23 mouse cellular contexts compared by ENCODE assay signal in the genomic region with DNA sequence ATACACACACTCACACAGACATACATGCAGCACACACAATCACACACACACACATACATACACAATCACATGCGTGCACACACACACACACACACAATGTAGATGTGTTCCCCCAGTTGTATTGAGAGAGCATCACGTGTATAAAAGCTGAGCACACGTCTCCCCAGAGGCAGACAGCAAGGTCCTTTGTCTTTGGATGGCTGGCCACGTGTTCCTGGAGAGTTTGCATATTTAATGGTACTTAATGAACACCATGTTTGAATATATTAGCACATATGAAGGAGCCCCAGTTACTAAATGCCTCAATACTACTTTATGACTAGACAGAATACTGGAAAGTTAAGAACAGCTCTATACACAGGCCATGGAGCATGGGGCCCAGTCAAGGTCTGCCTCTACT. TPM values are rescaled to one million over a fixed set of nuclear protein-coding genes. Genes with fewer than 3 reads are reported as not detected.
A peak's percentile ranks its signal among the peaks of the same experiment; 100 is the strongest.
DNase-seq lines count a peak whose midpoint lies in the region; ATAC-seq and TF ChIP-seq lines count a peak whose summit lies in the region.
"Had no signal": no experiment of that assay in that cellular context is flagged by ENCODE, and none has a peak within 500 bp of the region (broad histone marks: within the 10 kb centered on the region; RNA-seq: fewer than 3 reads in every experiment).

No protein-coding gene starts in this region.

- ATAC-seq in midbrain, embryonic 11.5 days (ENCODE audit: low FRiP score) = no peak
- no peak for ATAC-seq in midbrain, embryonic 14.5 days (ENCODE audit: low FRiP score, low TSS enrichment)
- ATAC-seq in forebrain, embryonic 15.5 days (replicated peaks) = peak; percentile 32; the same call in 1 of the 2 replicates
- ATAC-seq: CD4-positive, CD25-positive, alpha-beta regulatory T cell, adult 4 months; hindbrain, postnatal 0 days; inflammation-experienced regulatory T-cells, adult 6 months; intestine, embryonic 16.5 days had no signal

- no peak overlapping the region for H3K4me2 ChIP-seq in midbrain, embryonic 11.5 days
- H3K4me2 ChIP-seq in midbrain, embryonic 14.5 days (ENCODE audit: low read length) = no peak overlapping the region
- H3K4me2 ChIP-seq in forebrain, embryonic 15.5 days (replicated peaks) = no peak overlapping the region
- H3K4me2 ChIP-seq: heart, embryonic 13.5 days; hindbrain, embryonic 14.5 days had no signal

- TF ChIP-seq CTCF in embryonic fibroblast, embryonic 13.5 days (IDR thresholded peaks at IDR 0.05; ENCODE audit: borderline replicate concordance, insufficient read depth, low read length) = no peak

- no peaks in the 10 kb centered on the region for H3K36me3 ChIP-seq in midbrain, embryonic 11.5 days (ENCODE audit: control insufficient read depth, insufficient read depth, low read length)
- H3K36me3 ChIP-seq in midbrain, embryonic 14.5 days (ENCODE audit: control insufficient read depth, insufficient read depth, low read length) = peaks cover 34% of the 10 kb centered on the region
- H3K36me3 ChIP-seq in forebrain, embryonic 15.5 days = peaks cover 17% of the 10 kb centered on the region
- H3K36me3 ChIP-seq: heart, embryonic 10.5 days; heart, embryonic 13.5 days had no signal

- DNase-seq in midbrain, embryonic 11.5 days (ENCODE audit: low spot score, missing footprints) = peak; percentile 12
- no peak for DNase-seq in midbrain, embryonic 14.5 days
- no peak for DNase-seq in natural killer cell, adult 2 months (ENCODE audit: low spot score in 2 of 2)
- DNase-seq in yolk sac, embryonic 10.5 days (ENCODE audit: low spot score) = no peak
- DNase-seq: adrenal gland, adult 2 months; adrenal gland, postnatal 25 days; cerebellum, adult 18-20 months; cerebellum, adult 9-10 months; cerebellum, postnatal 14 days; gastrocnemius, postnatal 10 days; gastrocnemius, postnatal 36 days; heart, adult 2 months; heart, postnatal 14 days; heart, postnatal 4 days had no signal

- H3K4me1 ChIP-seq in midbrain, embryonic 11.5 days (ENCODE audit: control insufficient read depth, insufficient read depth, low read length) = no peaks in the 10 kb centered on the region
- no peaks in the 10 kb centered on the region for H3K4me1 ChIP-seq in midbrain, embryonic 14.5 days (ENCODE audit: control insufficient read depth, insufficient read depth, low read length)
- H3K4me1 ChIP-seq in embryonic fibroblast, embryonic 13.5 days (ENCODE audit: control insufficient read depth, insufficient read depth, low read length) = no peaks in the 10 kb centered on the region
- H3K4me1 ChIP-seq in forebrain, embryonic 15.5 days = no peaks in the 10 kb centered on the region
- H3K4me1 ChIP-seq: heart, embryonic 10.5 days; heart, embryonic 13.5 days had no signal

- no peak overlapping the region for H3K9ac ChIP-seq in midbrain, embryonic 11.5 days (ENCODE audit: low read length)
- H3K9ac ChIP-seq in midbrain, embryonic 14.5 days (replicated peaks; ENCODE audit: low read length) = no peak overlapping the region
- H3K9ac ChIP-seq in forebrain, embryonic 15.5 days (replicated peaks) = no peak overlapping the region
- H3K9ac ChIP-seq: heart, embryonic 13.5 days; hindbrain, embryonic 14.5 days had no signal

- H3K4me3 ChIP-seq in midbrain, embryonic 11.5 days (ENCODE audit: low read depth, low read length) = no peak overlapping the region
- no peak overlapping the region for H3K4me3 ChIP-seq in midbrain, embryonic 14.5 days (replicated peaks; ENCODE audit: low read depth, low read length)
- H3K4me3 ChIP-seq in embryonic fibroblast, embryonic 13.5 days (ENCODE audit: insufficient read depth, low read length) = no peak overlapping the region
- H3K4me3 ChIP-seq in forebrain, embryonic 15.5 days = no peak overlapping the region
- H3K4me3 ChIP-seq: heart, adult 2 months; heart, embryonic 10.5 days; heart, embryonic 13.5 days had no signal

- no peaks in the 10 kb centered on the region for H3K9me3 ChIP-seq in midbrain, embryonic 11.5 days (ENCODE audit: control insufficient read depth, low read length)
- no peaks in the 10 kb centered on the region for H3K9me3 ChIP-seq in midbrain, embryonic 14.5 days (ENCODE audit: control insufficient read depth, low read length)
- H3K9me3 ChIP-seq in forebrain, embryonic 15.5 days = no peaks in the 10 kb centered on the region
- H3K9me3 ChIP-seq: heart, embryonic 10.5 days; heart, embryonic 13.5 days had no signal

- WGBS in midbrain, embryonic 11.5 days = 72% methylated on average over 4 of the region's 4 CpGs
- WGBS in midbrain, embryonic 14.5 days = 45% methylated on average over 4 of the region's 4 CpGs
- WGBS in forebrain, embryonic 15.5 days = 50% methylated on average over 4 of the region's 4 CpGs

- TF ChIP-seq POLR2A in embryonic fibroblast, embryonic 13.5 days (IDR thresholded peaks at IDR 0.05; ENCODE audit: low read depth, low read length) = 0 out of 2 replicates have a peak, but pooled peaks have one; percentile 17

- no peak overlapping the region for H3K27ac ChIP-seq in midbrain, embryonic 11.5 days (ENCODE audit: low read depth, low read length)
- no peak overlapping the region for H3K27ac ChIP-seq in midbrain, embryonic 14.5 days (replicated peaks; ENCODE audit: low read depth, low read length)
- no peak overlapping the region for H3K27ac ChIP-seq in embryonic fibroblast, embryonic 13.5 days (ENCODE audit: insufficient read depth, low read length)
- no peak overlapping the region for H3K27ac ChIP-seq in forebrain, embryonic 15.5 days (replicated peaks)
- H3K27ac ChIP-seq: heart, adult 2 months; heart, embryonic 10.5 days; heart, embryonic 13.5 days; hindbrain, embryonic 14.5 days; hindbrain, postnatal 0 days had no signal

- H3K27me3 ChIP-seq in midbrain, embryonic 11.5 days (ENCODE audit: control insufficient read depth, insufficient read depth, low read length) = no peaks in the 10 kb centered on the region
- no peaks in the 10 kb centered on the region for H3K27me3 ChIP-seq in midbrain, embryonic 14.5 days (ENCODE audit: control insufficient read depth, insufficient read depth, low read length)
- H3K27me3 ChIP-seq in forebrain, embryonic 15.5 days = no peaks in the 10 kb centered on the region

RNA-seq across cellular contexts. Expression of a gene that starts 1.3 kb away (rescaled TPM):
- 9.8 and 11.0 TPM in 2 replicates for polyA plus RNA-seq in midbrain, embryonic 11.5 days (2014; fragmentation: Nextera tagmentation; extraction: Ambion mirVana)
- 16.3 and 20.0 TPM in 2 replicates for polyA plus RNA-seq in midbrain, embryonic 14.5 days (2014; fragmentation: Nextera tagmentation; extraction: Ambion mirVana)
- 12.2 and 12.4 TPM in 2 replicates for polyA plus RNA-seq in embryonic fibroblast, embryonic 13.5 days (2011; ENCODE audit: insufficient read length, low read depth, missing spikeins)
- polyA plus RNA-seq in forebrain, embryonic 15.5 days (2015; fragmentation: Nextera tagmentation; extraction: Ambion mirVana) = 18.4 and 20.4 TPM in 2 replicates

RNA-seq across cellular contexts. Expression of a gene that starts 27.4 kb away (rescaled TPM):
- polyA plus RNA-seq in midbrain, embryonic 11.5 days (2014; fragmentation: Nextera tagmentation; extraction: Ambion mirVana) = 21.2 TPM in 2 replicates
- polyA plus RNA-seq in midbrain, embryonic 14.5 days (2014; fragmentation: Nextera tagmentation; extraction: Ambion mirVana) = 88.8 and 105 TPM in 2 replicates
- polyA plus RNA-seq in embryonic fibroblast, embryonic 13.5 days (2011; ENCODE audit: insufficient read length, low read depth, missing spikeins) = 0.35 and 0.89 TPM in 2 replicates
- polyA plus RNA-seq in forebrain, embryonic 15.5 days (2015; fragmentation: Nextera tagmentation; extraction: Ambion mirVana) = 81.8 and 87.2 TPM in 2 replicates
- polyA plus RNA-seq: CD4-positive, CD25-positive, alpha-beta regulatory T cell, adult 4 months; inflammation-experienced regulatory T-cells, adult 6 months had no signal

Comparison
In these comparisons a context has a peak if more than half of its experiments do, and no peak if none do; other contexts are left out.
1. RNA of a gene that starts 27.4 kb away (polyA plus RNA-seq): 88.8 to 105 TPM in midbrain, embryonic 14.5 days, 81.8 to 87.2 TPM in forebrain, embryonic 15.5 days and 21.2 TPM in midbrain, embryonic 11.5 days; 0.35 to 0.89 TPM in embryonic fibroblast, embryonic 13.5 days; every median in the first group is over 10 times any median in the second.